Mouse (Mus musculus) erythroblast, embryonic 14.5 days (primary cell): ENCODE data around the gene Tacr3.

Experiments used
- GATA1 ChIP-seq: IDR thresholded peaks from 2 replicates; pipeline ENCODE4 v1.6.1; 2012; ENCODE audit warnings: low read length, inconsistent platforms, mixed read lengths
- TAL1 ChIP-seq: IDR thresholded peaks from 3 replicates; pipeline ENCODE4 v1.6.1; 2012; ENCODE audit warnings: low read length, inconsistent platforms, mixed read lengths

DNA sequence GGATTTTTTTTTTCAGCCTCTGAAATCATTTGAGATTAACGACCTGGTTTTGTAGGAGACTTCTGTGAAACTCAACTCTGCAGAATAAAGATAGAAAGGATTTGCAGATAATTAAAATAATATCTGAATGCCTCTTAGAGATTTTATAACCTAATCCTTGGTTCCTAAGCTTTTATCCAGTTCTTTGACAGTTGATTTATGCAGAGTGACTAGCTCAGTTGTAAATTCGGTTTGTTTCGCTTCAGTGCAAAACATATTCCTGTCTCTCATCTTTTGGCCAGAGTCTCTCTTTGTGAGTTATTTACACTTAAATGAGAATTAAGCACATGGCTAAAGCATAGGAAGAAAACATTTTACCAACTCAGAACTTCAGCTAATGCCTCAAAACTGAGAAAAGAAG lies 151.3 kb downstream of the Tacr3 start:
- TF ChIP-seq GATA1, result no peak
- TF ChIP-seq TAL1, result no peak
